Mouse (Mus musculus) inflammation-experienced regulatory T-cells, adult 6 months (primary cell): ENCODE measurements around the gene Elane. TPM values are rescaled to one million over a fixed set of nuclear protein-coding genes. Genes with fewer than 3 reads are reported as not detected.

Source experiments
- ATAC-seq: one replicate; pipeline ENCODE4 v1.8.0; 2017
- polyA plus RNA-seq, 3 experiments: library from polyadenylated mRNA; unstranded; fragments of 100-300 nt; shearing (Covaris generic); gene quantifications; one replicate each; pipeline ENCODE4 v1.2.1; 2017

Gene Elane
- polyA plus RNA-seq, 3 experiments from 2014 or later, result not detected

GRCm38 (mm10) chr10:79858416-79859074 is 27.5 kb upstream of the Elane start:
- no peak for ATAC-seq

DNA sequence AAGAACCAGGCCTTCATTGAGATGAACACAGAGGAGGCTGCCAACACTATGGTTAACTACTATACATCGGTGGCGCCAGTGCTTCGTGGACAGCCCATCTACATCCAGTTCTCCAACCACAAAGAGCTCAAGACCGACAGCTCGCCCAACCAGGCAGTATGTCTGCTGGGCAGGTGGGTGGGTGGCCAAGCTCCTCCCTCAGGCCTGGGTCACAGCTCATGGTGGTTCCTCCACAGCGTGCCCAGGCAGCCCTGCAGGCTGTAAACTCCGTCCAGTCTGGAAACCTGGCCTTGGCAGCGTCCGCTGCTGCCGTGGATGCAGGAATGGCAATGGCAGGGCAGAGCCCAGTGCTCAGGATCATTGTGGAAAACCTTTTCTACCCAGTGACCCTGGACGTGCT is 26.9 kb upstream of the Elane start:
- ATAC-seq, result no peak

DNA sequence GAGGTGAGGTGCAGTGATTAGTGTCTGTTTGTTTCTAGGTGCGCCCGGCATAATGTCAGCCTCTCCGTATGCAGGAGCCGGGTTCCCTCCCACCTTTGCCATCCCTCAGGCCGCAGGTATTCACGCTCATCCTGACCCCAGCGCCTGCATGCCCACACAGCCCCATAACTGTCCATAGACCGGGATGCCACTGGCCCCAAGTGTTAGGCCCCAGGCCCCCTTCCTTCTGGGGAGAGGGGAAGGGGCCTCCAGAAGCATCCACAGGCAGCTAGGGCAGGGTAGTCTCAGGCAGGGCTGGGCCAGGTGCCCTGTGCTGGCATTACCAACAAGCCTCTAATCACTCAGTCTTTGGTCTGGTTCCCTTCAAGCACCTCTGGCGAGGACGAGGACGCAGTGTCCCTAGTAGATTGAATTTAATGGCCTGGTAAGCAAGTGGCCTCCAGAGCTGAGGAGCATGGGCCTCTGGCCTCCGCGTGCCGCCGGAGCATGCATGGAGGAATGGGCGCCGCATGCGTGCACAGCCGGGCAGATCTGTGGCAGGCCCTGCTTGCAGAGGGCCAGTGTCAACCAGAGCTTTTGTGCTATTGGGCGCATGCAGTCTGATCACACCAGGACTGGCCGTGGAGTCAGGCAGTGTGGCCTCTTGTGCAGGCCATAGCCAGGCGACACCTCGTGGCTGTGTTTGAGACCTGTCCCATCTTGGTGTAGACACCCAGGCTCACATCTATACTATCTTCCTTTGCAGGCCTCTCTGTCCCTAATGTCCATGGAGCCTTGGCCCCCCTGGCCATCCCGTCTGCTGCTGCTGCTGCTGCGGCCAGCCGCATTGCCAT is 25.8 kb upstream of the Elane start:
- no peak for ATAC-seq

DNA sequence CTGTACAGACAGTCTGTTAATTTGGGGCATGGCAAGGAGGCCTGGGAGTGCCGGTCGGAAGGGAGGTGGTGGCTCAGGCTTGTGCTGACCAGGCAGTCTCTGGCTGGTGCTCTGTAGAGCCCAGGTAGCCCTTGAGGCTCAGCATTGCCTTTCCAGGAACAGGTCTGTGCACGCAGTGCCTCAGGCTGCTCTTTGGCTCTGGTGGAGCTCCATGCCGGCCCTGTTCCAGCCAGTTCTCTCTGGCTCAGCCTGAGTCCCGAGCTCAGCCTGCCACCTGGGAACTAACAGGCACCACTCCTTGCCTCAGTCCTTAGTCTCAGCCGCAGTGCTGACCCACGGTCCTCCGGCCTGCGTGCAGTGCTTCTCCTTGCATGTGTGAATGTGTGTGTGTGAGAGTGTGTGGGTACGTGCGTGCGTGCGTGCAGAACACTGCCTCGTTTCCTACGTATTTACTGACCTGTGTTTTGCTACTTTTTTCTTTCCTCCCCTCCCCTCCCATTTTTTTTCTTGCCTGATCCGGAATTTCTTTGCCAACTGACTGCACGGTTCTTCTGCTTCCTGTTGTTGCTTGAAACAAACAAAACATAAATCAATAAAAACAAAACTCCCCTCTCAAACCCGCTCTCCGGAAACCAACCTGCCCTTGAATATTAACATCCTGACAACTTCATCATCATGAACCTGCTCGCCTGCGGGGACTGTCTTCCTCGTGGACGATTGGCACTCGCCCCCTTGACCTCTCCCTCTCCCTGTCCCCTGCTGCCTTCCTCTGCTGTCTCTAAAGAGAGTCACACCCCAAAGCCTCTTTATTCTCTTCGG is 24.6 kb upstream of the Elane start:
- ATAC-seq, result no peak

DNA sequence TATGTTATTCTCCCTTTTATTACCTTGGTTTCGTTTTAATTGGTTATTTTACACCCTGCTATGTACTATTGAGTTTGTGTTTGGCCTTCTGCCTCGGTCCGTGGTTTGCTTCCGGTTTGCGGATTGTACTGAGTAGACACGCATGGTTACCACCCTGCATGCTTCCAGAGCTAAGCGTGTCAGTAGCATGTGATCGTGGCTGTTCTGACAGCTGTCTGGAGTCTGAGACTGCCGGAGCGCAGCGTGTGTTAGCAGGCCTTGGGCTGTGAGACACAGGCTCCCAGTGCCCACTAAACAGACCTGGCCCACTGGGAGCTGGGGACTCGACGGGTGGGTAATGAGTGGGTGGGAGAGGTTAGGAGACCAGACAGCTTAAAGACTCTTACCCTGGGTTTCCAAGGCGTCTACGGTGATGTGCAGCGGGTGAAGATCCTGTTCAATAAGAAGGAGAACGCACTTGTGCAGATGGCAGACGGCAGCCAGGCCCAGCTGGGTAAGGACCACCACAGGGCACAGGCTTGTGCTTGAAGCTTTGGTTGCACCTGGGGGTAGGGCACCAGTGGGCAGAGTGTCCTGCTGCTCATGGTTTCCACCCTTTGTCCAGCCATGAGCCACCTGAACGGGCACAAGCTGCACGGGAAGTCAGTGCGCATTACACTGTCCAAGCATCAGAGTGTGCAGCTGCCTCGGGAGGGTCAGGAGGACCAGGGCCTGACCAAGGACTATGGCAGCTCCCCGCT is 23.8 kb upstream of the Elane start:
- ATAC-seq, result no peak

GRCm38 (mm10) chr10:79862925-79863324 is 23.1 kb upstream of the Elane start:
- ATAC-seq, result no peak

DNA sequence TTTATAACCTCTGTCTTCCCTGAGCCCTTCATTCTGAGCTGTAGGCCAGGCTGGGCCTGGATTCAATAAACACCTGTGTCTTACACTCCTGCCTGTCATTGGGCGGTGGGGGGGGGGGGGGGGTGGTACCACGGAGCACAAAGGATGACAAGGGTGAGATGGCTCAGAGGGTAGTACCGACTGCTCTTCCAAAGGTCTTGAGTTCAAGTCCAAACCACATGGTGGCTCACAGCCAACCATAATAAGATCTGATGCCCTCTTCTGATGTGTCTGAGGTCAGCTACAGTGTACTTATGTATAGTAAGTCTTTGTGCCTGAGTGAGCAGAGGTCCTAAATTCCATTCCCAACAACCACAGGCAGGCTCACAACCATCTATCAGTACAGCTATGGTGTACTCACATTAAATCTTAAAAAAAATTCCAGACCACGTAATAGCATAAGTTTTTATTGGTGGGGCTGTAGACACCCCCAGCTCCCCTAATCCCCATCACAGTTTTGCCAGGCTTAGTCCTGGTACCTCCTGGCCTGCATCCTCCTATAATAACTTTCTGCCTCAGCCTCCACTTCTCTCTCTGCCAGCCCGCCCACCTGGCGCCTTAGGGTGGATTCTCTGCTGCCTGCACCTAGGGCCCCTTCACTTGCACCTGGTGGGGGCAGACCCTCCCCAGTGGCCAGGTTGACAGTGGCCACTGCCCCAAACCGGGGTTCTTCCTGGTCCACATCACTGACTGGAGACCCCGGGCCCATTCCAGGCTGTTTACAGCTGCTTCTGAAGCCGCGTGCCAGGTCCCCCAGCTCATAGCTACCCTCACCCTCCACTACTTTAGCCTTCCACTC is 21.5 kb upstream of the Elane start:
- ATAC-seq, result no peak

DNA sequence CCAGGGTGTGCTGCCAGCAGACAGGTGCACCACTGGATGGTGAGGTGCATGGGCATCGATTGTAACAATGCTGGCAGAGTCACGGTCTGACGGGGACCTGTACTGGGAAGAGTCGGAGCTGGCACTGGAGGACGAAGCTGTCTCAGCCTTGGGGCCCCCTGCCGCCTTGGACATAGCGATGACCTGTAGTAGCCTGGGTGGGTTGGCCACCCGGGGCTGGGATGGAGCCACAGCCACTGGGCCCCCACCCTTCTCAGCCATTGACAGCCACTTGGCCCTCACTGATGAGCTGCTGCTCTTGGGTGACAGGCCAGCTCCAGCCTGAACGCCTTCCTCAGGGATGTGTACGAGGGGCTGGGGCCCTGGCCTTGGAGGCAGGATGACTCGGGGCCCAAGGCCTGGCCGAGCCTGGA is 20.9 kb upstream of the Elane start:
- ATAC-seq, result no peak

- no peak for ATAC-seq
Observed at GRCm38 (mm10) chr10:79865801-79866295, 20.2 kb upstream of the Elane start.

GRCm38 (mm10) chr10:79866601-79867000 is 19.4 kb upstream of the Elane start:
- ATAC-seq, result no peak

DNA sequence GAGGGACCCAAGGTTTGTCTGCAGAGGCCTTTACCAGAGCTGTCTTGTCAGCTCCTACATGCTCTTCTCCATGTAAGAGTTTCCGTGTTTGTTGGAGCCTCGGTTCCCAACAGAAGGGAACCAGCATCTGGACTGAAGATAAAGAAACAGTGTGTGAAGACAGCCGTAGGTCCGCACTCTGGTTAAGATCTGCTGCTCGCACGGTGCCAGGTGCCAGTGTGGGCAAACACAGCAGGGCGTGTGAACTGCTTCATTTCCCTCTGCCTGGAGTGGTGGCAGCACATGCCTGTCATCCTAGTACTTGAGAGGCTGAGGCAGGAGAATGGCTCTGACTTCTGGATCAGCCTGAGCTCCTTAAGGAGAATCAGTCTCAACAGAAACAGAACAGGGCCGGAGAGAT is 14.2 kb upstream of the Elane start:
- no peak for ATAC-seq

DNA sequence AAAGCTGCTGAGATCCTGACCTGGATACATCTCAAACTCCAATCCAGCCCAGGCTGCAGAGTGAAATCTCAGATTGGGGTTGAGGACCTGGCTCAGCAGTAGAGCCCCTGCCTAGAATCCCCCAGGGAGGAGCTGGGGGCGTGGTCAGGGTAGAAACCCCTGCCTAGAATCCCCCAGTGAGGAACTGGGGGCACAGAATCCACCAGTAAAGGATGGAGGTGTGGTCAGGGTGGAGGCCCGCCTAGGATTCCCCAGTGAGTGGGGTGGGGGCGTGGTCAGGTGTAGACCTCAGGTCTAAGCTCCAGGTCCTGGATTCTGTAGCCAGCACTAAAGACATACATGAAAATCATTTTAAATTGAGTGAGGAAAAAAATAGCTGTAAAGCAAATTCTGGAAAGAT is 13.2 kb upstream of the Elane start:
- no peak for ATAC-seq

DNA sequence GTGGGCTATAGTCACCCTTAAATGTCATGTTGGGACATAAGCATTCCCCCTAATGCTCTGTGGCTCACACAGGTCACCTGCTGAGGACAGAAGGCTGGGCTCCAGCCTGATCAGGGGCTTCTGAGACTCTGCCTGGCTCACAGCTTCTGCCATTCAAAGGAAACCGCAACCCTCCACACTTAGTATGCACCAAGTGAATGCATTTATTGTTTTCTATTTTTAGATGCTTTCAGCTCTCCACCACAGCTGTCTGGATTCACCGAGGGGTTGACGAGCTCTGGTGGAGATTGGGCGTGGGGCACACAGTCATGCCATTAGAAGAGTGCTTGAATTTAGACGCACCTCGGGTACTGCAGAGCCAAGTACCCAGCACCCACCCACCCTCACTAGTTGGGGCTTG is 12.7 kb upstream of the Elane start:
- ATAC-seq, result no peak

GRCm38 (mm10) chr10:79873715-79874289 is 12.2 kb upstream of the Elane start:
- ATAC-seq, result no peak

DNA sequence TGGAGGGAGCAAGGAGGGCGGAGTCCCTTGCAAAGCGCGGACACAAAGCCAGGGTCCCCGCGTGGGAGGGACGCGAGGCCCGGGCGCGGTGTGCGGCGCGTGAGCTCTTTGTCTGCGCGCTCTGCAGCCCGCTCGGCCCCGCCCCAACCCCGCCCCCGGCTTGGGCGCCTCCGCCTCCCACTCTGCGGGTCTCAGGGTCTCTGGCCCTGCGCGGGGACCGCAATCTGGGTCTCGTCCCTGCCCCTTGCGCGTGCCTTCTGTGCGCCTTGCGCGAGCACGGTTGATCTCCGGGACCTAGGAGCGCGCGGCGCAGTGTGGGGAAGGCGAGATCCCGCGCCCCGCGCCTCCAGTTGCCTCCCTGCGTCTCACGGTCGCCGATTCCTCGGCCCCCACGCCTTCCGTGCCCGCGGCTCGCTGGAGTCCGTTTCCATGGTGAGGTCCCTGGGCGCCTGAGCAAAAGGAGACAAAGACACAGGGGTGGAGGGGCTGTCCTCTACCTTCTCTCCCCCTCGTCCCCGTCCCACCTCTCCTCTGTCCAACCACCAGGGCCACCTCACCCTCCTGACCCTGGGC is 11.7 kb upstream of the Elane start, which contains the start of the genes Prtn3 and Plppr3:
Gene Prtn3 (plus strand): TSS at position 187 of the 573 bp plus-strand sequence.
Gene Plppr3 (minus strand): TSS at position 345 of the 573 bp plus-strand sequence.
- ATAC-seq, result no peak

DNA sequence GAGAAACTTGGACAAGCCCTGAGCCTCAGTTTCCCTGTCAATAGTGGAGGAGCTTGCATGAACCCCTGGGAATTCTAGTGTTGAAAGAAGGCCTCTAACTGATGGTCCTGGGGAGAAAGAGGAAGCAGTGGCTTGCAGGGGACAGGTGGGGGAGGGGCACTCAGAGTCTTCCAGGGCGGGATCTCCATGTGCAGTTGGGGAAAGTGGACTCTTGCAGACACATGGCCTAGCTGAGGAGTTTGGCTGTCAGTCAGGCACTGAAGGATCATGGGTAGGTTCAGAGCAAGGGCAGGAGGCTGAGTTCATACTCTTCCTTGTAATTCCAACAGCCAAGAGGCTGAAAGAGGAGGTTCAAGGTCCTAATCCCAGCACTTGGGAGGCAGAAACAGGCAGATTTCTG is 8.9 kb upstream of the Elane start:
- no peak for ATAC-seq

- no peak for ATAC-seq
Observed at GRCm38 (mm10) chr10:79877757-79878156, 8.3 kb upstream of the Elane start.

GRCm38 (mm10) chr10:79879527-79879926 is 6.5 kb upstream of the Elane start:
- no peak for ATAC-seq

GRCm38 (mm10) chr10:79880721-79881120 is 5.3 kb upstream of the Elane start:
- no peak for ATAC-seq

GRCm38 (mm10) chr10:79881981-79882380 is 4.1 kb upstream of the Elane start:
- ATAC-seq, result no peak
